Mouse (Mus musculus): ENCODE measurements around the gene 1700037H04Rik.

GRCm38 (mm10) chr2:131132111-131132888 is 27.6 kb downstream of the 1700037H04Rik start:
- TF ChIP-seq USF1 (IDR thresholded peaks at IDR 0.05; ENCODE audit: low read depth) (no peak), E2F4 (IDR thresholded peaks at IDR 0.05; ENCODE audit: insufficient read depth) (no peak), MAX (IDR thresholded peaks at IDR 0.05; ENCODE audit: low read depth) (no peak)

Data from myocyte (in vitro differentiated cells).